Mouse (Mus musculus) lung, embryonic 15.5 days (tissue): Measurements from ENCODE around the gene Madcam1. TPM values are rescaled to one million over a fixed set of nuclear protein-coding genes. Genes with fewer than 3 reads are reported as not detected.

ENCODE experiments used
- ATAC-seq: fragments of 200-750 bp; cut with Nextera tagmentation; 2 replicates; pipeline ENCODE4 v1.8.0; 2017; ENCODE audit warnings: moderate number of reproducible peaks, borderline replicate concordance; ENCODE audit not compliant: low FRiP score, low TSS enrichment; ENCODE audit errors: extremely low read depth
- H3K27ac ChIP-seq: fragments of 300-500 bp; sonication (generic); 2 replicates; pipeline ENCODE4 v1.5.1; 2015; ENCODE audit warnings: moderate library complexity, mild to moderate bottlenecking, inconsistent platforms
- H3K27me3 ChIP-seq: fragments of 300-500 bp; sonication (generic); 2 replicates; pipeline ENCODE4 v1.6.1; 2015; ENCODE audit warnings: inconsistent platforms
- H3K36me3 ChIP-seq: fragments of 300-500 bp; sonication (generic); 2 replicates; pipeline ENCODE4 v1.6.1; 2015; ENCODE audit warnings: inconsistent platforms
- H3K4me1 ChIP-seq: fragments of 300-500 bp; sonication (generic); 2 replicates; pipeline ENCODE4 v1.6.1; 2015; ENCODE audit warnings: inconsistent platforms
- H3K4me2 ChIP-seq: fragments of 300-500 bp; sonication (generic); 2 replicates; pipeline ENCODE4 v1.6.1; 2015; ENCODE audit warnings: inconsistent platforms, mild to moderate bottlenecking, moderate library complexity
- H3K4me3 ChIP-seq: fragments of 300-500 bp; sonication (generic); 2 replicates; pipeline ENCODE4 v1.5.1; 2015; ENCODE audit warnings: mild to moderate bottlenecking, inconsistent platforms
- H3K9ac ChIP-seq: fragments of 300-500 bp; sonication (generic); 2 replicates; pipeline ENCODE4 v1.6.1; 2015; ENCODE audit warnings: inconsistent platforms
- H3K9me3 ChIP-seq: fragments of 300-500 bp; sonication (generic); 2 replicates; pipeline ENCODE4 v1.6.1; 2016; ENCODE audit warnings: inconsistent platforms
- WGBS: fragments of 180-500 bp; shearing (Covaris S2); methylation state at CpG from one replicate; pipeline ENCODE4 v1.1.7; 2015; 5-methylcytosine and 5-hydroxymethylcytosine counted together
- polyA plus RNA-seq: library from polyadenylated mRNA; unstranded; fragments of >200 nt; fragmentation: Nextera tagmentation; extraction: Ambion mirVana; gene quantifications from 2 replicates; pipeline ENCODE4 v1.2.1, GENCODE M21; 2015

Madcam1 gene
- polyA plus RNA-seq, 1 experiment from 2014 or later, result 1.3 TPM

- H3K4me1 ChIP-seq, result peaks cover 12% of the 10 kb centered on the region
- H3K4me3 ChIP-seq, result peak within 1 kb of the TSS; percentile 80
- peak; percentile 78 for ATAC-seq
- H3K9ac ChIP-seq, result peak within 1 kb of the TSS; percentile 65
- H3K36me3 ChIP-seq, result 0 out of 2 replicates have a peak, but pooled peaks cover 6% of the 10 kb centered on the region
- no peaks in the 10 kb centered on the region for H3K9me3 ChIP-seq
- peak within 1 kb of the TSS; percentile 91 for H3K27ac ChIP-seq
- peak within 1 kb of the TSS; percentile 91 for H3K4me2 ChIP-seq
- H3K27me3 ChIP-seq, result no peaks in the 10 kb centered on the region; the same call in 1 of the 2 replicates
- WGBS, result under 1% methylated on average over 45 of the region's 45 CpGs
These were observed 4.6 kb downstream of the Madcam1 start, which contains the start of gene Tpgs1 for GRCm38 (mm10) chr10:79668771-79669575. TSS of gene Tpgs1 (plus strand) at chr10:79669369.

- H3K9me3 ChIP-seq, result no peaks in the 10 kb centered on the region
- peak overlapping the region; percentile 91 for H3K27ac ChIP-seq
- ATAC-seq, result peak; percentile 58; the same call in 1 of the 2 replicates
- peak overlapping the region; percentile 65 for H3K9ac ChIP-seq
- under 1% methylated on average over 47 of the region's 47 CpGs for WGBS
- H3K4me3 ChIP-seq, result peak overlapping the region; percentile 80
- peak overlapping the region; percentile 91 for H3K4me2 ChIP-seq
- no peaks in the 10 kb centered on the region; the same call in 1 of the 2 replicates for H3K27me3 ChIP-seq
- H3K36me3 ChIP-seq, result 0 out of 2 replicates have a peak, but pooled peaks cover 6% of the 10 kb centered on the region
- peaks cover 12% of the 10 kb centered on the region for H3K4me1 ChIP-seq
These were observed 5.3 kb downstream of the Madcam1 start for GRCm38 (mm10) chr10:79669576-79670057.

GRCm38 (mm10) chr10:79670071-79670888, 5.9 kb downstream of the Madcam1 start:
- WGBS, result 29% methylated on average over 15 of the region's 15 CpGs

GRCm38 (mm10) chr10:79671396-79672087, 7.2 kb downstream of the Madcam1 start:
- Histone ChIP-seq H3K27ac (no peak overlapping the region), H3K36me3 (0 out of 2 replicates have a peak, but pooled peaks cover 6% of the 10 kb centered on the region), H3K4me3 (no peak overlapping the region), H3K27me3 (no peaks in the 10 kb centered on the region; the same call in 1 of the 2 replicates), H3K9ac (no peak overlapping the region), H3K4me1 (peaks cover 12% of the 10 kb centered on the region), H3K4me2 (no peak overlapping the region), H3K9me3 (no peaks in the 10 kb centered on the region)
- no peak for ATAC-seq
- 49% methylated on average over 6 of the region's 6 CpGs for WGBS

More at GRCm38 (mm10) chr10:79670071-79670888, 5.9 kb downstream of the Madcam1 start:
- peak; percentile 15; the same call in 1 of the 2 replicates for ATAC-seq
- Histone ChIP-seq H3K4me2 (peak overlapping the region; percentile 91), H3K4me1 (peaks cover 12% of the 10 kb centered on the region), H3K36me3 (0 out of 2 replicates have a peak, but pooled peaks cover 6% of the 10 kb centered on the region), H3K9me3 (no peaks in the 10 kb centered on the region), H3K9ac (peak overlapping the region; percentile 65), H3K27ac (peak overlapping the region; percentile 8; the same call in 1 of the 2 replicates), H3K4me3 (peak overlapping the region; percentile 80), H3K27me3 (no peaks in the 10 kb centered on the region; the same call in 1 of the 2 replicates)

GRCm38 (mm10) chr10:79672088-79672455, 7.7 kb downstream of the Madcam1 start:
- Histone ChIP-seq H3K4me1 (peaks cover 12% of the 10 kb centered on the region), H3K9me3 (no peaks in the 10 kb centered on the region), H3K9ac (no peak overlapping the region), H3K4me3 (no peak overlapping the region), H3K27ac (no peak overlapping the region), H3K27me3 (no peaks in the 10 kb centered on the region; the same call in 1 of the 2 replicates), H3K4me2 (no peak overlapping the region), H3K36me3 (0 out of 2 replicates have a peak, but pooled peaks cover 6% of the 10 kb centered on the region)
- no peak for ATAC-seq
- WGBS, result 54% methylated on average over 3 of the region's 3 CpGs

GRCm38 (mm10) chr10:79673054-79673453, 8.7 kb downstream of the Madcam1 start:
- ATAC-seq, result no peak
- no peaks in the 10 kb centered on the region for H3K9me3 ChIP-seq
- H3K9ac ChIP-seq, result no peak overlapping the region
- 82% methylated on average over 3 of the region's 3 CpGs for WGBS
- no peak overlapping the region for H3K4me2 ChIP-seq
- H3K36me3 ChIP-seq, result 0 out of 2 replicates have a peak, but pooled peaks cover 6% of the 10 kb centered on the region
- H3K27ac ChIP-seq, result no peak overlapping the region
- H3K4me1 ChIP-seq, result peaks cover 12% of the 10 kb centered on the region
- no peaks in the 10 kb centered on the region; the same call in 1 of the 2 replicates for H3K27me3 ChIP-seq
- H3K4me3 ChIP-seq, result no peak overlapping the region

- Histone ChIP-seq H3K36me3 (0 out of 2 replicates have a peak, but pooled peaks cover 6% of the 10 kb centered on the region), H3K27me3 (no peaks in the 10 kb centered on the region), H3K27ac (no peak overlapping the region), H3K4me2 (no peak overlapping the region), H3K9ac (no peak overlapping the region), H3K4me1 (peaks cover 7% of the 10 kb centered on the region), H3K9me3 (no peaks in the 10 kb centered on the region), H3K4me3 (no peak overlapping the region)
- 52% methylated on average over 44 of the region's 44 CpGs for WGBS
- ATAC-seq, result no peak
These were observed 11.1 kb downstream of the Madcam1 start for GRCm38 (mm10) chr10:79675346-79676035.

GRCm38 (mm10) chr10:79680606-79681495, 16.5 kb downstream of the Madcam1 start:
- Histone ChIP-seq H3K27ac (peak overlapping the region; percentile 79), H3K4me2 (peak overlapping the region; percentile 65), H3K4me1 (peaks cover 25% of the 10 kb centered on the region), H3K9ac (peak overlapping the region; percentile 39), H3K4me3 (peak overlapping the region; percentile 69), H3K36me3 (peaks cover 19% of the 10 kb centered on the region), H3K27me3 (no peaks in the 10 kb centered on the region), H3K9me3 (no peaks in the 10 kb centered on the region)
- 31% methylated on average over 11 of the region's 11 CpGs for WGBS
- ATAC-seq, result peak; percentile 8; the same call in 1 of the 2 replicates

- Histone ChIP-seq H3K27me3 (no peaks in the 10 kb centered on the region), H3K9ac (peak within 1 kb of the TSS; percentile 86), H3K4me2 (peak within 1 kb of the TSS; percentile 91), H3K27ac (peak within 1 kb of the TSS; percentile 79), H3K4me3 (peak within 1 kb of the TSS; percentile 69), H3K9me3 (no peaks in the 10 kb centered on the region), H3K4me1 (peaks cover 25% of the 10 kb centered on the region), H3K36me3 (peaks cover 27% of the 10 kb centered on the region)
- ATAC-seq, result peak; percentile 95
- under 1% methylated on average over 73 of the region's 84 CpGs for WGBS
These were observed 17.4 kb downstream of the Madcam1 start, which contains the start of gene Cdc34 for GRCm38 (mm10) chr10:79681591-79682245. TSS of gene Cdc34 (plus strand) at chr10:79682195.
